Mouse (Mus musculus) gastrocnemius, postnatal 14 days (tissue): ENCODE results near the gene Olfr458. TPM values are rescaled to one million over a fixed set of nuclear protein-coding genes. Genes with fewer than 3 reads are reported as not detected.

ENCODE experiments used
- total RNA-seq, 2 experiments: library from RNA; stranded (reverse); gene quantifications; 2 replicates each; pipeline ENCODE4 v1.2.3; 2021

The Olfr458 gene
- total RNA-seq, 2 experiments from 2014 or later, result not detected

Other genes with a start within 250 kb of the Olfr458 start
- gene Tas2r144, start 249.9 kb downstream of the Olfr458 start, total RNA-seq, result not detected
- 10 to 100 TPM; 18.0 to 18.3 TPM for gene Gstk1, start 219.3 kb downstream of the Olfr458 start, total RNA-seq
- not detected for gene Tmem139, start 203.2 kb downstream of the Olfr458 start, total RNA-seq
- gene Casp2, start 200.2 kb downstream of the Olfr458 start, total RNA-seq, result 1 to 10 TPM; 6.7 to 7.6 TPM
- gene Clcn1, start 178.5 kb downstream of the Olfr458 start, total RNA-seq, result 10 to 100 TPM; 91.9 to 94.4 TPM
- under 1 TPM; 0.60 to 0.80 TPM for gene Fam131b, start 140.6 kb downstream of the Olfr458 start, total RNA-seq
- gene Zyx, start 115.6 kb downstream of the Olfr458 start, total RNA-seq, result 10 to 100 TPM; 35.2 to 40.9 TPM
- gene Epha1, start 91.9 kb downstream of the Olfr458 start, total RNA-seq, result under 1 TPM; 0.07 to 0.21 TPM
- under 1 TPM in 1 of 2 experiments, not detected in 1; 0.44 TPM for gene Tas2r143, start 65.0 kb downstream of the Olfr458 start, total RNA-seq
- not detected for gene Tas2r135, start 59.8 kb downstream of the Olfr458 start, total RNA-seq
- gene Tas2r126, start 30.7 kb downstream of the Olfr458 start, total RNA-seq, result not detected
- gene Olfr457, start 11.1 kb upstream of the Olfr458 start, total RNA-seq, result not detected
- not detected for gene Olfr456, start 22.0 kb upstream of the Olfr458 start, total RNA-seq
- gene Olfr455, start 82.4 kb upstream of the Olfr458 start, total RNA-seq, result not detected
- gene Tcaf3, start 132.5 kb upstream of the Olfr458 start, total RNA-seq, result not detected
- gene Tcaf2, start 180.1 kb upstream of the Olfr458 start, total RNA-seq, result 1 to 10 TPM; 4.4 to 4.6 TPM
- 10 to 100 TPM; 11.2 to 15.0 TPM for gene Tcaf1, start 244.9 kb upstream of the Olfr458 start, total RNA-seq